Mouse (Mus musculus) brain, embryonic 18.5 days (tissue): Measurements from ENCODE around the gene Tmem230.

Source experiments
- DNase-seq: peaks from one replicate; pipeline ENCODE4 v3.0.0-alpha.2; 2012; ENCODE audit warnings: low read depth, low spot score

Gene Tmem230

GRCm38 (mm10) chr2:132233985-132234765, 13.4 kb downstream of the Tmem230 start:
- no peak for DNase-seq

GRCm38 (mm10) chr2:132232413-132232945, 15.1 kb downstream of the Tmem230 start:
- no peak for DNase-seq

GRCm38 (mm10) chr2:132224359-132224758, 23.2 kb downstream of the Tmem230 start:
- DNase-seq = no peak

- peak; percentile 10 for DNase-seq
Measured at GRCm38 (mm10) chr2:132221611-132222073, 26.0 kb downstream of the Tmem230 start.

- DNase-seq = no peak
Measured at GRCm38 (mm10) chr2:132211995-132212656, 35.5 kb downstream of the Tmem230 start.

- DNase-seq = no peak
Measured at GRCm38 (mm10) chr2:132210806-132211312, 36.7 kb downstream of the Tmem230 start.

GRCm38 (mm10) chr2:132208246-132208881, 39.2 kb downstream of the Tmem230 start:
- no peak for DNase-seq

GRCm38 (mm10) chr2:132206316-132206881, 41.2 kb downstream of the Tmem230 start:
- no peak for DNase-seq

- no peak for DNase-seq
Measured at GRCm38 (mm10) chr2:132205549-132205948, 42.1 kb downstream of the Tmem230 start.

- DNase-seq = no peak
Measured at GRCm38 (mm10) chr2:132203773-132204172, 43.8 kb downstream of the Tmem230 start.

- no peak for DNase-seq
Measured at GRCm38 (mm10) chr2:132203186-132203585, 44.4 kb downstream of the Tmem230 start.

GRCm38 (mm10) chr2:132198017-132198933, 49.3 kb downstream of the Tmem230 start:
- DNase-seq = no peak

- DNase-seq = no peak
Measured at GRCm38 (mm10) chr2:132195602-132196001, 52.0 kb downstream of the Tmem230 start.

- peak; percentile 30 for DNase-seq
Measured at GRCm38 (mm10) chr2:132190602-132191161, 56.9 kb downstream of the Tmem230 start.
